Mouse (Mus musculus) kidney, adult 11 months (tissue): ENCODE data around the gene Ggnbp2.

Experiments
- DNase-seq: peaks from one replicate; pipeline ENCODE4 v3.0.0; 2022

Gene Ggnbp2

DNA sequence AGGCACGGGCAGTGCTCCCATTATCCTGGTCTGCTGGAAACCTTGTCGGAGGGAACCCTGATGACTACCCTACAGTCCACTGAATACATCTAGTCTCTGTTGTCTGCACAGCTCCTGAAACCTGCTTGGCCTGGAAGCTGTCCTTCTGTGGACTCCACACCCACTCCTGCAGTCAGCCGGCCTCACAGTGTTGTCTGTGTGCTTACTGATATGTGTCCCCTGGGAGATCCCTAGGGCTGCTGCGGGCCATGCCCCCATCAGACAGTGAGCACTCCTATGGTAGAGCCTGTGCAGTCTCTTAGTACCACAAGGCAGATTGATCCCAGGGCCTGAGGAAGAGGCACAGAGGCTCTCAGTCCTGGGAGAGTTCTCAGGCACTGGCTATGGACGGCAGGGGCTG, 48.1 kb downstream of the Ggnbp2 start:
- DNase-seq = no peak

DNA sequence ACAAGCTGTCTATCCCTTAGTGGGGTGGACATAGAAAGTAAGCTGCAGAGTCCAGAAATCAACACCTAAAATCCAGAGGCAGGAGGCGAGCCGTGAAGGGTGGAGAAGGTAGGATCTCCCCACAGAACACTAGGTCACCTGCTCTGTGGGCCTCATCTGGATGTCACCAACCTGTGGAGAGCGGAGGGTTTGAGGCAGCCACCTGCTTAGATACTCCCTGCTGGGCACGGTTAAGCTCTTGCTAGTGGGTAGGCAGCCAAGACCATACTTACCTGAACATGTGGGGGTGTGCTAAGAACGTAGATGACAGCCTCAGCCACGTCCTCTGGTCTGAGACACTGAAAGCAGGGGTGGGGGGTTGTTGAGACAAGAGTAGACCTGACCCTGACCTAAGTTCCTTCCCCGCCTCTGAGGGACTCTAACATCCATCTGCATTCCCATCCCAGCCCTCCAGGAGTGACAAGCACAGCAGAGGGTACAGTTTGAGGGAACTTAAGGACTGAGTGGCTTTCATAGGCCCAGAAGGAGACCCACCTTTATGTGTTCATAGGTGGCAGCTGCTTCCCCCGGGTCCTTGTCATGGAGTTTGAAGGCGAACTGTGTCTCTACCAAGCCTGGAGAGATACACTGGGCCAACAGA, 49.4 kb downstream of the Ggnbp2 start:
- peak; percentile 15 for DNase-seq

DNA sequence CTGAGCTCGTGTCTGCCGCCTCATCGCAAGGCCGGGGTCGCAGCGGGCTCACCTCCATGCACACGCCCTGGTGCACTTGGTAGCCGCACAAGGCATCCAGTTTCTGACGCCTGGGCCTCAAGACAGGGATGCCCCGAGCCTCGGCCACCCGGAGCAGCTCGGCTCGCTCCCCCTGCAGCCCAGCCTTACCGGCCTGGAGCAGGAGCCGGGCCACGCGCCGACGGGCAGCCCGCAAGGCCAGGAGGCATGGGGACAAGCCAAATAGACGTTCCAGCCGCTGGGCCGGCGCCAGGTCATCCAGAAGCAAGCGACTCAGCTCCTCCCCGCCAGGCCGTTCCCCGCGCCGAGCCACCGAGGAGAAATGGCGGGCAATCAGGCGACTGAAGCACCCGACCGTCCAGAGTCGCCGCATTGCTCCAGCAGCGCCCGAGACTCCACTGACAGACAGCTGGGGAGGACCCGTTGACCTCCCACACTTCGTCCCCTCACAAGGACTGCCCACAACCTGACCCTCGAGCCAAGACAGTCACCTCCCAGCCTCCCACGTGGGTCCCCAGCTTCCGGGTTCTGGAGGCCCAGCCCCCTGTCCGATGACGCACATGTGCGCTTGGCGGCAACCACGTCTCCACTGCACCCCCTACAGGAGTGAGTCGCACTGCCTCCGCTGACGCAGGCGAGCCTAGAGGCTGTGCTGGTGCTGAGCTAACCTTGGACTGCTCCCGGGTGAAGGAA, 51.5 kb downstream of the Ggnbp2 start, which contains the start of gene Mrm1:
TSS of gene Mrm1 (minus strand) at position 555 of the 732 bp plus-strand sequence.
- peak; percentile 98 for DNase-seq

DNA sequence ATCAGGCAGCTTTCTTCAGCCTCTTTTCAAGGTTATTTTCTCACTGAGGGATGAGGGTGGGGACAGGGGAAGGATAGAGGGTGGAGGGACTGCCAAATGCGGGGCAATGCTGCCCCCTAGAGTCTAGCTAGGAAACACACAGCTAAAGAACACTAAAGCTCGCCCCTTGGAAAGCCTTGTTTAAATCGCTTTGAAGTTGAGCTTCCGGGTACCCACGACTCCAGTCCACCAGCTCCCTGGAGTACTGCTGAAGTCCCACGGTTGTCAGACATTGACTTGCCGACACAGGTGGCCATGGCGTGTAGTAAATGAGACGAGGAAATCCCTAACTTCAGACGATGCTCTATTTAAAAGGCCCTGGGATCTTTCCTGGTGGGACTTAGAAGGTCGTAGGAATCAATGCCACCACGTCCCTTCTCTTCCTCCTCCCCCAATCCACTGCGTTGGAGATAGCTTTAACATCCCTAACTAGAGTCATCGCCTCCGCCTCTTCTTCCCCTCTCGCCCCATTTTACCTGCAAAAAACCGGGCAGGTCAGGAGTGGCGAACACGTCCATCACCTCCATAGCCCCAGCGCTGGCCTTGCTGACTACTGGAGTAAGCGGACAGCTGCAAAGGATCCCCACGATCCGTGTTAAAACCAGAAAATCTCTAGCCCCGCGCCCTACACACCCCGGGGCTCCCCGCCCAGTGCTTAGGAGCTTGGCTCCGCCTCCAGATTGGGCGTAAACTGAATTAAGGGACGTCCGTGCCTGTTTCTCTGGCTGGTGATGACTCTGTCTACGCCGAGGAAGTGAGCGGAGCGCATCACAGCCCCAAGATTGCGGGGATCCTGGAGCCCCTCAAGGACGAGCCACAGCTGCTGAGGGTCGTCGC, 52.3 kb downstream of the Ggnbp2 start:
- peak; percentile 80 for DNase-seq

DNA sequence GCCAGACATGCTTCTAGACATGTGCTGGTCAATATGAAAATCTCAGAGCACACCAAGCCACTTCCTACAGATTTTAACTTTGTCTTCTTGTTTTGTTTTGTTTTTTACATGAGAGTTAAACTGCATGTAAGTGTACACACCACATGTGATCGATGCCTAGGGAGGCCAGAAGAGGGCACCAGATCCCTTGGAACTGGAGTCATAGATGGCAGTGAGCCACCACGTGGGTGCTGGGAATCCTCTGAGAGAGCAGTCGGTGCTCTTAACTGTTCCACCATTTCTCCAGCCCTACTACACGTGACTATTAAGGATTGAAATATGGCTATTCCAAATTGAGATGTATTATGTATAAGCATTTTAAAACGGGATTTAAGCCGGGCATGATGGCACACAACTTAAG, 53.3 kb downstream of the Ggnbp2 start:
- DNase-seq = no peak

DNA sequence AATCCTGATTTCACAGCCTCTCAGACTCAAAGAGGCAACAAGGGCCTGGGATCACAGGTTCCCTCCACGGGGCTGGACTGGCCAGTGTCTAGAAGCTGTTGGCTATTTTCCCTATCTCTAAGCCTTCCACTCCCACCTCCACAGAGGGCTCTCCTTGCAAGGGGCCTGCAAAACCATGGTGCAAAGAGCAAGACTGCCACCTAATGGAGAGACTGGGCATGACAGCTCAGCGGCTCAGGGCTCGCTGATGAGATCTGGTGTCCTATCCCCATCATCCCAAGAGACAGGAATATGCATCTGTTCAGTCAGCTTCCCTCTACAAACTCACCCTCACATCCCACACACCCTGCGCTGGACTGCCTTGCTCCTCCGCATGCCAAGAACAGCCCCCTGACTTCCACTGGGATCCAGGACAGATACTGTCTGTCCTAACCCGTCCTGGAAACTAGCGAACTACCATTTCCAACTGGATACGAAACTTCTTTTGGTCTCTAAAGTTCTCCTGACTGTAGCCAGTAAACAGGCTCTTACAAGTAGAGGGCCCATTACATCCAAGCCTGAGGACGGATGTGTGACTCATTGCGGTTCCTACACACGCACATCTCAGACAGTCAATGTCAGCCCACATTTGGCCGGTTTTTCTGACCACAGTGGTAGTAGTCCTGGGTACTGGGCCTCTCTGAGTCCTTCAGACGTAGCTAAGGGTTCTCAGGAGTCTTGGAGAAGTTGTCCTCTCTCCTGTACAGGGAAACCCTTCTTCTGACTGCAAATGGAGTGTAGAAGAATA, 56.7 kb downstream of the Ggnbp2 start:
- DNase-seq = peak; percentile 48

DNA sequence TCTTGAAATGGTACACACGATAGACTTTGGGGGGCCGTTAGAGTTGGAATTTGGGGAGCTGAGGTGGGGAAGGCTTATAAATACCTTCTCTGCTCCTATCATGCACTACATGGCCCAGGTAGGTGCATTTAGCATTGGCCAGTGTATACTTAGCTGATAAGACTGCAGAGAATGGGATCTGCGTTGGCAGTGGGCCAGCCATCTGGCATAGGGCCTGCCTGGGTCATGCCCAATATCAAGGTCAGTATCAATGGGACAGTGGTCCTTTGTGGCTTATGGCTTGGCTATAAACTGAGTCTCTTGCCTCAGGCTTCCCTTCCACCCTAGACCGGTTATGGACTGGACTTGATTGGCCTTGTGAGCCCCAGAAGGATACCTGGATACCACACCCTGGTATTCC, 66.2 kb downstream of the Ggnbp2 start:
- no peak for DNase-seq

DNA sequence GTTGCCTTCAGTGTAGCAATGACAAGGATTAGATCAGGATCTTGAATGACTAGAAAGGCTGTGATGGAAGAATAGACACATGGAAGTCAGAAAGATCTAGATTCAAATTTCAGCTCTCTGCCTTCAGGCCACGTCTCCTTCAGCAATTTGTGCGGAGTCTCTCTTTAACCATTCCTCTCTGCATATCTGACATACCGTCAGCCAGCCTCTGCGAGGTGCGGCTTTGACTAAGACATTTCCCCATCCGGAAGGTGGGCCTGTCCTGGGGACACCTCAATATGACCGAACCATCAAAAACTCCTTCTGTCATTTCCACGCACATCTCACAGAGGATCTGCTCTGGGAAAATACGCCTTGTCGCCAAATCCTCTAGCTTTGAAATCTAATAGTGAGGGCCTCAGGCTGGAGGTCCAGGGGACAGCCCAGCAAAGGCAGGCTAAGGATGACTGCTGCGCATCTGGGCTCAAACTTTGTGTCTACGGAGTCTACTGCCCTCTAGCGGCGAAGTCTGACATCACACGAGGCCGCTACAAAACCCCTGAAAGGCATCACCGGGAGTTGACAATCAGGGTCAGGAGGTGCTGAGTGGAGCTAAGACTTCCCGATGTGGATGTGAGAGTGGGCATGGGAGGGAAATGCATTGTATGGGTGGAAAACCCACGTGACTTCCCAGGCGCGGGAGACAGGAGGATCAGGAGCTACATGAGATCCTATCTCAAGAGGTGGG, 72.8 kb downstream of the Ggnbp2 start:
- peak; percentile 23 for DNase-seq

DNA sequence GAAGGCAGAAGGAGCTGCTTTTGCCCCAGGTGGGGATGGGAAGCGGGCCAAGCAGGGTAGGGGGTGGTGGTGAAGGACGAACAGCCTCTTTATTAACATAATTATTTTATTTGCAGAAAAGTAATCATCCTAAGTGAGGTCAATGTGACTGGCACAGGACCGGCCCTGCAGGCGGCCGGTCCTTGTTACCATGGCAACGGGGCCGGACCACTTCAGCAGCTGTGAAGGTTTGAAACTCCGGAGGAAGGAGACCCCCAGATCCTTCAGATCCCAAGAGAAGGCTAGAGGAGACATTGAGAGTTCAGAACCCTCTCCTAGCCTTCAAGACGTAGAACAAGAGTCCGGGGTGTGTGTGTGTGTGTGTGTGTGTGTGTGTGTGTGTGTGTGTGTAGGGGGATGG, 73.6 kb downstream of the Ggnbp2 start:
- DNase-seq = no peak

DNA sequence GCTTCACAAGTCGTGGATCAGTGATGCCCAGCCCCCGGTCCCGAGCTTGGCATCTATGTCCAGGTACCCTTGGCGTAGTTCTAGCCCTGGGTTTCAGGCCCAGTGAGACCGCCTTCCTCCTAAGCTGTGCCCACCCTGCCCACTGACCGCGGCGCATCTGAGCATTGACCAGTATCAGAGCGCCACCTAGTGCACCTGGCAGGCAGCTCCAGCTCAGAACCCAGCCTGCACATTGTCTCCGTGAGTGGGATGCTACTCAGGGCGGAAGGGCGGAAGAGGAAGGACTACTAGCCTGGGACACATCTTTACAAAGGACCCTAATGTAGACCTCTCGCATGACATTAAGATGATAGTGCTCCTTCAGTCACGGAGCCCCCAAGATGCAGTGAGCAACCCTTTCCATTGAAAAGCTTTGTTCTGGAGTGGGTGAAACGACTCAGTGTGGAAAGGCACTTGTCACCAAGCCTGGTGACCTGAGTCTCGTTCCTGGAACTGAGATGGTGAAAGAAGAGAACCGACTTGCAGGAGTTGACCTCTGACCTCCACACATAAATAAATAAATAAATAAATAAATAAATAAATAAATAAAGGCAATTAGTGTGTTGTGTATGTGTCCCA, 76.0 kb downstream of the Ggnbp2 start:
- peak; percentile 34 for DNase-seq

DNA sequence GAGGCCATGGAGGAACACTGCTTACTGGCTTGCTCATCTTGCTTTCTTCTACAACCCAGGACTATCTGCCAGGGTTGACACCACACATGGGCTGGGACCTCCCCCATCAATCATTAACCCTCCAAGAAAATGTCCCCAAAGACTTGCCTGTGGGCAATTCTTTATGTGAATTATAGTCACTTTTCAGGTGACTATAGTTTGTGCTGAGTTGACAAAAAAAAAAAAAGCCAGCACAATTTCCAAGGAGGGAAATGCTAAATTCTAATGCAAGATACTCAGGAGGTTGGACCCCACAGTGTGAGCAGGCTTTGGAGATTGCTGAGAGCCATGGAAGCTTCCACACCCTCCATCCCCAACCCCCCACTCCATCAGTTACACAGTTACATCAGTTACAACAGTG, 77.1 kb downstream of the Ggnbp2 start:
- DNase-seq = no peak

DNA sequence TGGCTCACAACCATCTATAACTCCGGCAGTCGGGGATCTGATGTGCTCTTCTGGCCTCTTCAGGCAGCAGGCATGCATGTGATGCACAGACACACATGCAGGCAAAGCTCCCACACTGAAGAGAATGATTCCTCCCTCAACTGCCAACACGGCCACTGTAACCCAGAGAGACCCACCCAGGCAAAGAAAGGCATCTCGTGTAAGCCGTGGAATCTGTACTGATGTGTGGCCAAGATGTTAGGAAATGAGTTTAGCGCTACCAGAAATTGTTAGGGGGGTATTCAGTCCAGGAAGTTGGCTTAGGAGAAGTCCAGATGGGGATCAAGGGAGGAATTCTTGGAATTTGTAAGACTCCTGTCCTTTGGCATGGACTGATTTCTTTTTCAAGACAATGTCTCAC, 80.2 kb downstream of the Ggnbp2 start:
- no peak for DNase-seq
